Mouse (Mus musculus): ENCODE results near the gene 9130023H24Rik.

Gene 9130023H24Rik

DNA sequence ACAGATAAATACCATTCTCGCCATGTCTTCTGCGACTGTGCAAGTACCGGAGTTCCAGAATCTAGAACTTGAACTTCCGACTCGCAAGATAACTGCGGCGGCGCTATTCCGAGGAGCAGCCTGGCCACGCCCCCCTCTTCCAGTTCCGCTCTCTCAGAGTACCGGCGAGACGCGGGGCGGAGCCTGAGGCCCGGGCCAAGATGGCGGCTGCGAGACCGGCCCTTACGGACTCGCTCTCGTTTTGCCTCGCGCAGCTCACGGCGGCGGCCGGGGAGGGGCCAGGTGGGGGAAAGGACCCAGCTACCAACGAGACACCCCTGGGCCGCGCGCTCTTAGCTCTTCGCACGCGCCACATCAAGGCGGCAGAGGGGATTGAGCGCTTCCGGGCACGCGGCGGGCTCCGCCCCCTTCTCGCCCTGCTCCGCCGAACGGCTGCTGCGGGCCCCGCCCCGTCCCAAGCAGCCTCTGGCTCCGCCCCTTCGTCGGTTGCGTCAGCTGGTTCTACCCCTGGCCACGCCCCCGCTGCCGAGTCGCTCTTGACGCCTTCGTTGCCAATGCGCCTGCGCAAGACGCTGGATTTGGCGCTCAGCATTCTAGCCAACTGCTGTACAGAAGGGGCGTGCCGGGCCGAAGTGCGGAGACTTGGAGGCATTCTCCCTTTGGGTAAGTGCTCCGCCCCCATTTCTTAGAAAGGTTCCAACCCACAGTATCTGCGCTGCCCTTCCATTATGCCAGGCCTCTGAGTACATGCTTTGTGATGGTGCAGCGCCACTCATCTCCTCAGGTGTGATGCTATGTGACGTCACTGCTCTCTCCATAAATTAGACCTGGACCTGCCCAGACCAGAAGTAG is at the start of gene 9130023H24Rik:
Gene 9130023H24Rik, minus strand, starts transcription at position 105 of the 852 bp plus-strand sequence.
- DNase-seq (ENCODE audit: low read depth), result peak; percentile 100

DNA sequence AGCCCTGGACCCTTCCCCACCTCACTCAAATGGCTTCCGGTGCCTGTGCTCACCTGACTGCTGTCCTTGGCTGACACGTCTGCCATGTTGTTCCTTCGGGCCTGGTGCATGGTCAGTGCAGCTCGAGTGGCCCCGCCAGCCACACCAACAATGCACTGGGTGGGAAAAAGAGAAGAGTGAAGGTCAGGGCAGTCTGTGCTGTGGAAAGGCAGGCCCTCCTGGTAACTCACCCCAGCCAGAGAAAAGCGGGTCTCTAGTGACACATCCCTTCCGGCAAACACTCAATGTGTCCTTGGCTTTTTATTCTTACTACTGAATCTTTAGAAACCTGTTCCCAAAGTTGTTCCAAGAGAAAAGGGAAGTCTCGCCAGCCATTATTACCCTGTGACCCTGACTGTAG is 47.2 kb upstream of the 9130023H24Rik start:
- DNase-seq (ENCODE audit: low read depth), result no peak

DNA sequence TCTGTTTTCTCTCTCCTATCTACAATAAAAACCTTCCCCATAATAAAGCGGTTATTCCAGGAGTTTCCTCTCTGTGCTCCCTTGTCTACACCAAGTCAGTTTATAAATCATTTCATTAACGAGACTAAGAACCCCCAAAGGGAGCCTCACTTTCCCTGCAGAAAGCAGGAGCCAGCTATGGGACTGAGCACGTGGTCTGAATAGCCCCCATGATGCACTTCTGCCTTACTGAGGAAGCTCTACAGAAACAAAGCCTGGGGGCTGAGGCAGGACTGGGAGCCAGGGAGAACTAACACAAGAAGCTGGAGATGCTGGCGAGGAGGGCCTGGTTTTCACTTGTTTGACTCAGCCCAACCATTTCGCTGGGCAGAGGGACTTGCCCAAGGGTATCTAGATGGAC is 46.2 kb upstream of the 9130023H24Rik start:
- no peak for DNase-seq (ENCODE audit: low read depth)

DNA sequence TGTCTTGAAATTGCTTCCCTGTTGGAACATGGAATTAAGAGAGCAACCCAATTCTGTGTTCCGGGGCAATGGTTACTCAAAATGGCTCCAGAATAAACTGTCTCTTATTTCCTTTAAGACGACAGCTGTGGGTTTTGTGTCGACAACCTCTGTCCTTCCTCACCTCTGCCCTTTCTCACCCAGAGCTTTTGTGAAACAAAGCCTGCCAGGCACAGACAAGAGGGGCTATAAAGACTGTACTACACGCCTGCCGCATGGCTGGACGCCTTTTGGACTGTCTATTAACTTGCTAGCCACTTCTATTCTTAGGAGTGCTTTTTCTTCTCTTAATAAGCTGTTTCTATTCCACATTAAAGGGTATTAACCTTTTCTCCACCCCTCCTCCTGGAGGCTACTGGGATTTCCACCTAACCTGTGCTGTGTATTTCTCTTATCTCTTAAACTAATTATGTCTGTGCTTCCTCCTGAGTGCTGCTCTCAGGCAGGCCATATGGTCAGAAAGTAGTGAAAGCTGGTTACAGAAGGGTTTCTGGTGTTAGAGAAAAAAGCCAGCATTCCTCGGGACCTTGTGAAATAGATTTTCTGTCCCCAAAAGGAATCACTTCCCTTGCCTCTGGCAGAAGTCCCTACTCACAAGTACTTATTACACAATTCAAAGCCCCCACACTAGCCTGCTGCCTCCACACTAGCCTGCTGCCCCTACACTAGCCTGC is 44.9 kb upstream of the 9130023H24Rik start:
- no peak for DNase-seq (ENCODE audit: low read depth)

DNA sequence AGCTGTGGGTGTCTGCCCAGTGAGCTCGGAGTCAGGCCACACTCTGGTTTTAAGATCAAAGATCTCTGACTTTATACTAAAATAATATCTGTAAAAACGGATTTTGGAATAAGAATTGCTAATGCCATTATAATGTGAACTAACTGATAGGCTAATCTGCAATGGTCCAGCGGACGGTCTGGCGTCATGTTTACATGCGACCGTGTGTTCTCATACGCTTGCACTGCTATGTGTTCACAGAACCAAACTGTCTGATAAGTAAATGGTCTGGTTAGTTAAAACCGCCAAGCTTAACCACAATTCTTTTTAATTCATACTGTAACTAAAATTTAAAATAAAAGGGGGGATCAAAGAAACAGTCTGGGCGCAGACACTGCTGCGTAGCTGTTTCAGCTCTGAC is 43.9 kb upstream of the 9130023H24Rik start:
- DNase-seq (ENCODE audit: low read depth), result no peak

DNA sequence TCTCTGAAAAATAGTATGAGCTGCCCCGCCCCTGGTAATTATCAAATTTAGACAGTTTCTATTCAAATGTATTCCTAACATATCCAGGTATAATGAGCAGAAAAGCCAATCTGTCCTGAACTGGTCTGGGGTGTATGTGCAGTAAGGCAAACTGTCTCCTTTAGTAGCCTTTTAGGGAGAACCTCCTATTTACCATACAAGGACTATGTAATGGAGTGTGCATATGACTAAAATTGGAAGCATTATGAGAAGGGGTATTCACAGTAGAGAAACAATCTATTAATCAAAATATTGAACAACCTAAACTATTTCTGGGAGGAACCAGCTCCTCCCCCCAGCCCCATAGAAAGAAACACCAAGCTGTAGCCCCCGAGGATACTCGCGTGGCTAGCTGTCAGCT is 41.9 kb upstream of the 9130023H24Rik start:
- no peak for DNase-seq (ENCODE audit: low read depth)

DNA sequence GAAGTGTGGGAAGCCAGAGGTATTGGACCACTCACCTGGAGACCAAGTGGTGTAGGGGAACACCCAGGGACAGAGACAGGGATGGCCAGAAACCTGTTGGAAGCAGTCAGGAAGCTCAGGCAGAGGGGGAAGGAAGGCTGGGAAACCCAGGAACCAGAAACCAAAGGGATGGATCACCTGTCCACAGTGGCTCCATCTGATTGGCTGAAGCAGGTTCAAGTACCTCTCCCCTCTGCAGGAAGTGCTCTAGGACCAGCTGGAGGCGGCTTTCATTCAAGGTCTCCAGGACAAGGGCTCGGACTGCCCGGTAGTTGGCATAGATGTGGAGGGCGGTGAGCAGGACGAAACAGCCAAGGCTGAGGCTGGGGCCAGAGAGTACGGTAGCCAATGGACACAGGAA is 38.2 kb upstream of the 9130023H24Rik start:
- no peak for DNase-seq (ENCODE audit: low read depth)

DNA sequence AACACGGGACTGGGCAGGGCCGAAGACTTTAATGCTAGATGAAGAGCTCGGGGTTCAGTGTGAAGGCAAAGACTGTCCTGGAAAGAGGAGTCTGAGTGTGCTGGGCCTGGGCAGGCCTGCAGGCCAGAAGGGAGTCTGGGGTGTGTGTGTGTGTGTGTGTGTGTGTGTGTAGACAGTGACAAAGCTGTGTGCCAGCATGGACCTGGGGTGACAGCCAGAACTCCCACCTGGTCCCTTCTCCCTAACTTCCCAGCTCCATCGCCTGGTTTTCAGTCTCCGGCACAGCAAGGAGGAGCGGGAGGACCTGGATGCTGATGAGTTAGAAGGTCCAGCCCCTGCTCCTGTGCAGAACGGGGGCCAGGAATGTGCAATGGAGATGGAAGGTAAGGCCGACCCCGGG is 33.7 kb upstream of the 9130023H24Rik start:
- DNase-seq (ENCODE audit: low read depth), result no peak

DNA sequence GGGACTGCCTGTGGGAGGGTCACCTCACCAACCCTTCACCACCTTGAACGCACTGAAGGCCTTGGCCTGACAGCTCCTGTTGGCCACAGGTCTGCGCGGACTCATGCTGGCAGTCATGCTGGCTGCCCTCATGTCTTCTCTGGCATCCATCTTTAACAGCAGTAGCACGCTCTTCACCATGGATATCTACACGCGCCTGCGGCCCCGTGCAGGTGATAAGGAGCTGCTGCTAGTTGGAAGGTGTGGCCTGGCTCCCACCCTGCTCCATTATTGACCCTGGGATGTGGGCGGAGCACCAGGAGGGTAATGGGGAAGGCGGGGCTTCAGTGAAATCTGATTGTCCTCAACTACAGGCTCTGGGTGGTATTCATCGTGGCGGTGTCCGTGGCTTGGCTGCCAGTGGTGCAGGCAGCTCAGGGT is 32.6 kb upstream of the 9130023H24Rik start:
- peak; percentile 75 for DNase-seq (ENCODE audit: low read depth)

DNA sequence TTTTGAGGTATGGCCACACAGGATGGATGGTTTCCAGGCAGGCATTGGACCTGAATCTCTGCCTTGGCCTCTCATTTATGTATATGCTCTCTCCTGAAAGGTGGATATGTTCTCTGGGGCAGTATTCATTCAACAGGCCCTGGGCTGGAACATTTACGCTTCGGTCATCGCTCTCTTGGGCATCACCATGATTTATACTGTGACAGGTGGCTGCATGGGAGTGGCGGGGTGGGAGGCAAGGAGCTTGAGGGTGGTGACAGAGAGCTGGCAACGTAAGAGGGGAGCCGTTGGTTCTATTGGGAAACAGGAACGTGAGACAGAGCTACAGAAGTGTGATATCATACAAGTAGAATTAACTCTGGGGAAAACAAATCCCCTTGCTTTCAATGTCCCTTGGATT is 30.0 kb upstream of the 9130023H24Rik start:
- DNase-seq (ENCODE audit: low read depth), result no peak

DNA sequence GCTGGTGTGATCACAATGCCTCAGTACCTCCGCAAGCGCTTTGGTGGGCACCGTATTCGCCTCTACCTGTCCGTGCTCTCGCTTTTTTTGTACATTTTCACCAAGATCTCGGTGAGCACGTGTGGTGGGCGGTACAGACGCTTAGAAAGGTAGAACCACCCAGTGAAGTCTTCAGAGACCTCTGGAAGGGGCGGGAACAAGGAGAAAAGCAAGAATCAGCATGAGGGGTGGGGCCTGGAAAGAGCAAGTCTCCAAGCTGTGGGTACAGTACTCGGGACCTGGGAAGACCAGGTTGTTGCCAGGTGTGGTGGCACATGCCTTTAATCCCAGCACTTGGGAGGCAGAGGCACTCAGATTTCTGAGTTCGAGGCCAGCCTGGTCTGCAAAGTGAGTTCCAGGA is 29.6 kb upstream of the 9130023H24Rik start:
- no peak for DNase-seq (ENCODE audit: low read depth)

DNA sequence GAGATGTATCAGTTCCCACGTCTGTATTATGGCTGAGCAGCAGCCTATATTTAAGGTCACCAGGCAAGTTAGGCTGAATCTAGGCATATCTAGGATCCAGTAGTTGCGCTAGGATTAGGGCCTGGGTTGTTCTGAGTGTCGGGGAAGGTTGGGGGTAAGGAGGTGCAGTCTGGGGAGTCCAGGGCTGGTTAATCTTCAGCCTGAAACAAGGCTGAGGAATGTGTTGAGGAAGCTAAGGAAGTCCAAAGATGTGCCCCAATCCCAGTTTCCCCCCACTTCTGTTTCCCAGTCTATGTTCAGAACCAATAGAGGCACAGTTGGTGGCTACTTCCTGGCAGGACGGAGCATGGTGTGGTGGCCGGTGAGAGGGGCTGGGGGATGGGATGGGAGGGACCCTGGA is 28.2 kb upstream of the 9130023H24Rik start:
- DNase-seq (ENCODE audit: low read depth), result no peak

DNA sequence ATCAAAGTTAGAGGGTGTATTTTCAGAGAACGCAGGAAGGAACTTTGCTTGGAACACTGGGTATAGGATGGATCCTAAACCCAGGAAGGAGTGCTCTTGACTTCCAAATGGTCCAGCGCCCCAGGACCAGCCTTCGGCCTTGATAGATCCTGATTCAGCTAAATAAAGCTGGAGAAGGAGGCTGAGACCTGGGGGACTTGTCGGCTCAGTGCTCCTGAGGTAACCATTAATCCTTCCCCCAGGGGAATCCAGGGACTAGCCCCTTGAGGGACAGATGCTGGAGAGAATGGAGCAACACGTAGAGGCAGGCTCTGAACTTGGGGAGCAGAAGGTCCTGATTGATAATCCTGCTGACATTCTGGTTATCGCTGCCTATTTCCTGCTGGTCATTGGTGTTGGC is 27.6 kb upstream of the 9130023H24Rik start, which contains the start of gene Slc5a2:
Gene Slc5a2, plus strand, starts transcription at position 247 of the 400 bp plus-strand sequence.
- no peak for DNase-seq (ENCODE audit: low read depth)

DNA sequence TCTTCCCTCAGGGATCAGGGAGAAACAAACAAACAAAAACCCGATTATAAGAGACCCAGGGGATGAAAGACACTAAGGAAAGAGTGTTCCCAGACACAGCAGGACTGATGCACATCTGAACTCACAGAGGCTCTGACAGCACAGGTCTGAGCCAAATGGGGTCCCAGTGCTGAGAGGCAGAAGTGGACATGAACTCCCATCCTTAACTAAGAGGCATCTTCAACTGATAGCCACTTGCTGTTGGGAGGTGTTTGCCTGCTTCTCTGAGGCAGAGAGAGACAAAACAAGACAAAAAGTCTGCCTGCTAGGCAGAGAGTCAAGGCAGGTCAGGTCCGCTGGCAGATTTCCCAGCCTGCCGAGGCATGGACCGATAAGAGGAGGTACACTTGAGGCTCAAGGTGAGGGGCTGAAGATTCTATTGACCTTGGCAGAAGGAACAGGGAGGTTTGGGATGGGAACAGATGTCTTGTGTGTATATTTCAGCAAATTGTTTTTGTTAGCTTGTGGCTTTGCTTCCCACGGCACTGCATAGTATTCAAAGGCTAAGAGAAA is 19.0 kb upstream of the 9130023H24Rik start:
- DNase-seq (ENCODE audit: low read depth), result no peak

DNA sequence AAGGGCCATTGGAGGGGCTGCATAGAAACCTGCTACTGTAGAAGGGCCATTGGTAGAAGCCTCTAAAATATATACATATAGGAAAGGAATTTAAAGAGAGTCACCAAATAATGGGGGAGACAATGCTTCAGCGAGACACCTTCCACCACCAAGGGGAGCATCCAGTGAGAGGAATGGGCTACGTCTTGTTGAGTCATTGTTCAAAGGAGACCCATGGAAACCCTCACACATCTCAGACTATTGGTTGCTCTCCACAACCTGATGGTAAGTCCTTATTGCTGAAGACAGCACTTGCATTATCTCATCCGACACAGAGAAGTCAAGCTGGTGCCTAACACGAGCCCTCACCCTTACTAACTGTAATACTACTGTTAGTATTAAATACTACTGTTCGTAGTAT is 17.9 kb upstream of the 9130023H24Rik start:
- no peak for DNase-seq (ENCODE audit: low read depth)

DNA sequence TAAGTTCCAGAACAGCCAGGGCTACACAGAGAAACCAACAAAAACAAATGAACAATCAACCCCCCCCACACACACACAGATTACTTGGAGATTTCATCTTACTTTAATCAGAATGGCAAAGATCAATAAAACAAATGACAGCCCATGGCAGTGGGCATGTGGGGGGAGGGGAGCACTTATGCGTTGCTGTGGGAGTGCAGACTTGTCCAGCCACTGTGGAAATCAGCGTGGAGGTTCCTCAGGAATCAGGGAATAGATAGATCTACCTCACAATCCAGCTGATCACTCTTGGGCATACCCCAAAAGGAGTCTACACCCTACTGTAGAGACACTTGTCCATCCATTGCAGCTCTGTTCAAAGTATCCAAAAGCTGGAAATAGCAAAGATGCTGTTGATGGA is 17.1 kb upstream of the 9130023H24Rik start:
- no peak for DNase-seq (ENCODE audit: low read depth)

DNA sequence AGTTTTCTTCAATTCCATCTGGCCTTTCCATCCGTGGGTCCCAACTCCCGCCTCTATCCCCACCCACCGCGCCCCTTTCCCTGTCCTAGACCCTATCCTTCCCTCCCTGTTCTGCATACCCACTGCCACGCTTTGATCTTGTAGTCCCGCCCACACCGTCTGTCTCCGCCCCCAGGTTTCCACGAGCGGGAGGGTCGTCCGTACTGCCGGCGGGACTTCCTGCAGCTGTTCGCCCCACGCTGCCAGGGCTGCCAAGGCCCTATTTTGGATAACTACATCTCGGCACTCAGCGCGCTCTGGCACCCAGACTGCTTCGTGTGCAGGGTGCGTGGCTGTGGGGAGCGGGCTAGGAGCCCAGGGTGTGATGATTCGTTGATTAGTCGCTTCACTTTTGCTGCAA is 14.8 kb upstream of the 9130023H24Rik start:
- DNase-seq (ENCODE audit: low read depth), result no peak

DNA sequence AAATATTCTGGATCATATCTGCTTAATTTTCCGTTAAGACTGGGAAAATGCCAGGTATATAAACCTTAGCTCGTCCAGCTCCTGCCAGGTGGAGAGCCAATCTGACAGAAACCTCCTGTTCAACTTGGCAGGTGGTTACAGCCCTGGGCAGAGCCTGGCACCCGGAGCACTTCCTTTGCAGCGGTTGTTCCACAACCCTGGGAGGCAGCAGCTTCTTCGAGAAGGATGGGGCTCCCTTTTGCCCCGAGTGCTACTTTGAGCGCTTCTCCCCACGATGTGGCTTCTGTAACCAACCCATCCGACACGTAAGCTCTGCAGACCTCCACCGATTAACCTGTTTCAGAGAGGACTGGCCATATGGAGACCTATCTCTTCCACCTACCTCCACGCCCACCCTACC is 14.1 kb upstream of the 9130023H24Rik start:
- no peak for DNase-seq (ENCODE audit: low read depth)

DNA sequence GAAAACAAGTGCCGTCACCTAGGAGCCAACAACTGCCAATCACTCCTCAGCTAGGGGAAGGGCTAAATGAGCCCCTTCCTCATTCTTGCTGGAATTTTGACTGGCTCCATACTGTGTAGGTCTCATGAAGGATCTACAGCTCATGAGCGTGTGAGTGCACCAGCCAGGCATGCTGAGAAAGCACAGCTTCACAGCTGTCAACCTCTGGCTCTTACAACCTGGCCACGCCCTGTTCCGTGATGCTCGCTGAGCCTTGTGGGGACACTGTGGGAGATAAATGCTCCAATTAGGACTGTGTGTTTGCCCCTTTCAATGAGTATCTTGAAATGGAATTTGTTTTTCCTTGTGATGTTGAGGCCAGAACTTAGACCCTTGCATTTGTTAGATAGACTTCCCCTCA is 12.2 kb upstream of the 9130023H24Rik start:
- DNase-seq (ENCODE audit: low read depth), result no peak

DNA sequence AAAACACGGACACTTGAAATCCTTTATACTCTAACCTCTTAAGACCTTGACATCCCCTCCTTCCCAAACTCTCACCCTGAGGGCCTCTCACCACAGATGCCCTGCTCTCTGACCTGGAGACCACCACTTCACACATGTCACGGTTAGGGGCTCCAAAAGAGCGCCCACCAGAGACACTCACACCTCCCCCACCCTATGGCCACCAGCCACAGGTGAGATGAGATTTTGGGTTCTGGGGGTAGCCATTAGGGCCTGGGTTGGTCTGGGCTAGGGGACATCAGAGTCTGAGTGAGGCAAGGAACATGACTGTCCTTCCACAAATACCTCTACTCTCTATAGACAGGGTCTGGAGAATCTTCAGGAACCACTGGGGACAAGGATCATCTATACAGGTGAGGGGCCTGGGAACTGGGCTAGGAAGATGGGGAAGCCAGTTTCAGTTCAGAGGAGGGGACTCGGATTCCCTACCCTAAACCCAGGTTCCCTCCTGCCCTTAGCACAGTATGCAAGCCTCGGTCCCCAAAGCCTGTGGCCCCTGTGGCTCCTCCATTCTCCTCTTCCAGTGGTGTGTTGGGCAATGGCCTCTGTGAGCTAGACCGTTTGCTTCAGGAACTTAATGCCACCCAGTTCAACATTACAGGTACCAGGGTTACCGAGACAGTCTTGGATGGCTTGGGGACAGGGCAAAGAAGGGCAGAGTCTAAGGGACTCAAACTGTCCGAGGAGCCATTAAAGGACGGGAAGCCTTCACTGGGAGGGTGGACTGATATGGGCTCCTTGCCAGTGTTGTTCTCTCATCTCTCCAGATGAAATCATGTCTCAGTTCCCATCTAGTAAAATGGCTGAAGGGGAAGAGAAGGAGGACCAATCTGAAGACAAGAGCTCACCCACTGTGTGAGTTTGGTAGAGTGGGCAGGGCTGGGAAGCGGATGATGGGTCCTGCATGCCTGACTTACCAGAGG is 10.5 kb upstream of the 9130023H24Rik start:
- no peak for DNase-seq (ENCODE audit: low read depth)

DNA sequence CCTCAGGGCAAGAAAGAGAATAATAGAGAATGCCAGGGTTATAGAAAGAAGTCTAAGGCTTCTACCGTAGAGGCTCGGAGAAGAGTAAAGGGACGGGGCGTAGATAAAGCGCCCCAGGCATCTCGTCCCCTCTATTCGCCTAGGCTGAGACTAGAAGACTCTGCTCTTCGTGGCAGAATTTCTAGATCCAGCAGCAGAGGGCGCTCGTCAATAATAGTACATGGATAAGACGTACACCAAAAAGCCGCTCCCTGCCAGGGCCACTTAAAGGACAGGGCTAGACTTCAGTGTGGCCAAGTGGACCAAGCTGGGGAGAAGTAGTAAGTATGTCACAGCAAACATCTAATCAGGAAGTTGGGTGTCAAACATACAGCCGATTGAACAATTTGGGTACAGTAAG is 9.6 kb upstream of the 9130023H24Rik start:
- DNase-seq (ENCODE audit: low read depth), result peak; percentile 91
